Mouse (Mus musculus): ENCODE data around the gene Fndc10. TPM values are rescaled to one million over a fixed set of nuclear protein-coding genes. Genes with fewer than 3 reads are reported as not detected.

Gene Fndc10
- total and polyA plus RNA-seq, 2 experiments from 2014 or later = 24.6 to 33.5 TPM

GRCm38 (mm10) chr4:155721668-155722083 lies 27.5 kb downstream of the Fndc10 start:
- TF ChIP-seq CTCF (IDR thresholded peaks at IDR 0.05; ENCODE audit: low read depth) = peak; percentile 70
- peaks cover 12% of the 10 kb centered on the region for H3K36me3 ChIP-seq (ENCODE audit: insufficient read depth)
- no peaks in the 10 kb centered on the region for H3K4me1 ChIP-seq (ENCODE audit: insufficient read depth)
- no peak overlapping the region for H3K27ac ChIP-seq (ENCODE audit: low read depth, low read length)
- 32% methylated on average over 4 of the region's 4 CpGs for WGBS
- H3K9ac ChIP-seq = no peak overlapping the region
- no peak overlapping the region for H3K4me2 ChIP-seq (ENCODE audit: low read depth)
- DNase-seq (peak; percentile 46), ATAC-seq (peak; percentile 50)
- no peaks in the 10 kb centered on the region for H3K27me3 ChIP-seq (ENCODE audit: insufficient read depth, low read length)
- H3K4me3 ChIP-seq (ENCODE audit: low read depth, low read length) = no peak overlapping the region
- no peaks in the 10 kb centered on the region for H3K9me3 ChIP-seq (ENCODE audit: low read length)

GRCm38 (mm10) chr4:155727993-155728392 lies 33.9 kb downstream of the Fndc10 start:
- ATAC-seq (no peak), DNase-seq (no peak)
- no peak overlapping the region for H3K9ac ChIP-seq
- H3K36me3 ChIP-seq (ENCODE audit: insufficient read depth) = peaks cover 7% of the 10 kb centered on the region; the same call in 1 of the 2 replicates
- TF ChIP-seq CTCF (IDR thresholded peaks at IDR 0.05; ENCODE audit: low read depth) = no peak
- H3K4me2 ChIP-seq (ENCODE audit: low read depth) = no peak overlapping the region
- H3K9me3 ChIP-seq (ENCODE audit: low read length) = no peaks in the 10 kb centered on the region
- H3K27me3 ChIP-seq (ENCODE audit: insufficient read depth, low read length) = no peaks in the 10 kb centered on the region
- no peaks in the 10 kb centered on the region for H3K4me1 ChIP-seq (ENCODE audit: insufficient read depth)
- no peak overlapping the region for H3K4me3 ChIP-seq (ENCODE audit: low read depth, low read length)
- H3K27ac ChIP-seq (ENCODE audit: low read depth, low read length) = no peak overlapping the region
- WGBS = 67% methylated on average over 2 of the region's 2 CpGs

GRCm38 (mm10) chr4:155733267-155733666 lies 39.1 kb downstream of the Fndc10 start:
- WGBS = 88% methylated on average over 10 of the region's 10 CpGs
- no peak overlapping the region for H3K9ac ChIP-seq
- H3K36me3 ChIP-seq (ENCODE audit: insufficient read depth) = peaks cover 25% of the 10 kb centered on the region
- no peaks in the 10 kb centered on the region for H3K27me3 ChIP-seq (ENCODE audit: insufficient read depth, low read length)
- H3K27ac ChIP-seq (ENCODE audit: low read depth, low read length) = no peak overlapping the region
- no peak for TF ChIP-seq CTCF (IDR thresholded peaks at IDR 0.05; ENCODE audit: low read depth)
- peaks cover 17% of the 10 kb centered on the region; the same call in 1 of the 2 replicates for H3K4me1 ChIP-seq (ENCODE audit: insufficient read depth)
- H3K4me2 ChIP-seq (ENCODE audit: low read depth) = no peak overlapping the region
- ATAC-seq (no peak), DNase-seq (no peak)
- H3K4me3 ChIP-seq (ENCODE audit: low read depth, low read length) = no peak overlapping the region
- H3K9me3 ChIP-seq (ENCODE audit: low read length) = no peaks in the 10 kb centered on the region

- no peak for TF ChIP-seq CTCF (IDR thresholded peaks at IDR 0.05; ENCODE audit: low read depth)
- H3K4me2 ChIP-seq (ENCODE audit: low read depth) = peak within 1 kb of the TSS; percentile 67
- WGBS = 6% methylated on average over 23 of the region's 35 CpGs
- H3K36me3 ChIP-seq (ENCODE audit: insufficient read depth) = peaks cover 27% of the 10 kb centered on the region
- ATAC-seq (peak; percentile 93), DNase-seq (peak; percentile 92)
- peak within 1 kb of the TSS; percentile 96 for H3K4me3 ChIP-seq (ENCODE audit: low read depth, low read length)
- H3K27me3 ChIP-seq (ENCODE audit: insufficient read depth, low read length) = no peaks in the 10 kb centered on the region
- H3K4me1 ChIP-seq (ENCODE audit: insufficient read depth) = peaks cover 17% of the 10 kb centered on the region; the same call in 1 of the 2 replicates
- H3K9me3 ChIP-seq (ENCODE audit: low read length) = no peaks in the 10 kb centered on the region
- H3K27ac ChIP-seq (ENCODE audit: low read depth, low read length) = peak within 1 kb of the TSS; percentile 95
- H3K9ac ChIP-seq = peak within 1 kb of the TSS; percentile 98
These were observed 40.3 kb downstream of the Fndc10 start, which contains the start of gene Tmem240 for GRCm38 (mm10) chr4:155734350-155734941. TSS of gene Tmem240 (plus strand) at chr4:155734800.

- DNase-seq (peak; percentile 57), ATAC-seq (peak; percentile 65)
- Histone ChIP-seq H3K27ac (ENCODE audit: low read depth, low read length) (peak overlapping the region; percentile 95), H3K27me3 (ENCODE audit: insufficient read depth, low read length) (no peaks in the 10 kb centered on the region), H3K4me2 (ENCODE audit: low read depth) (peak overlapping the region; percentile 67), H3K9me3 (ENCODE audit: low read length) (no peaks in the 10 kb centered on the region), H3K36me3 (ENCODE audit: insufficient read depth) (peaks cover 34% of the 10 kb centered on the region), H3K9ac (peak overlapping the region; percentile 98), H3K4me1 (ENCODE audit: insufficient read depth) (peaks cover 17% of the 10 kb centered on the region; the same call in 1 of the 2 replicates), H3K4me3 (ENCODE audit: low read depth, low read length) (peak overlapping the region; percentile 96)
- no peak for TF ChIP-seq CTCF (IDR thresholded peaks at IDR 0.05; ENCODE audit: low read depth)
- 2% methylated on average over 76 of the region's 79 CpGs for WGBS
These were observed 41.0 kb downstream of the Fndc10 start for GRCm38 (mm10) chr4:155734951-155735702.

- no peak for ATAC-seq
- peak; percentile 5 for DNase-seq
These were observed 41.6 kb downstream of the Fndc10 start for GRCm38 (mm10) chr4:155735788-155736187.

GRCm38 (mm10) chr4:155736421-155736820 lies 42.3 kb downstream of the Fndc10 start:
- H3K36me3 ChIP-seq (ENCODE audit: insufficient read depth) = peaks cover 47% of the 10 kb centered on the region
- 89% methylated on average over 5 of the region's 5 CpGs for WGBS
- no peak overlapping the region for H3K27ac ChIP-seq (ENCODE audit: low read depth, low read length)
- TF ChIP-seq CTCF (IDR thresholded peaks at IDR 0.05; ENCODE audit: low read depth) = no peak
- peak overlapping the region; percentile 67 for H3K4me2 ChIP-seq (ENCODE audit: low read depth)
- DNase-seq = no peak
- ATAC-seq = no peak
- H3K27me3 ChIP-seq (ENCODE audit: insufficient read depth, low read length) = no peaks in the 10 kb centered on the region
- no peak overlapping the region for H3K4me3 ChIP-seq (ENCODE audit: low read depth, low read length)
- H3K9ac ChIP-seq = peak overlapping the region; percentile 98; the same call in 1 of the 2 replicates
- no peaks in the 10 kb centered on the region for H3K9me3 ChIP-seq (ENCODE audit: low read length)
- peaks cover 17% of the 10 kb centered on the region; the same call in 1 of the 2 replicates for H3K4me1 ChIP-seq (ENCODE audit: insufficient read depth)

More at GRCm38 (mm10) chr4:155735788-155736187, 41.6 kb downstream of the Fndc10 start:
- Histone ChIP-seq H3K4me2 (ENCODE audit: low read depth) (peak overlapping the region; percentile 67), H3K9ac (peak overlapping the region; percentile 98), H3K27me3 (ENCODE audit: insufficient read depth, low read length) (no peaks in the 10 kb centered on the region), H3K27ac (ENCODE audit: low read depth, low read length) (peak overlapping the region; percentile 95; the same call in 1 of the 2 replicates), H3K9me3 (ENCODE audit: low read length) (no peaks in the 10 kb centered on the region), H3K4me1 (ENCODE audit: insufficient read depth) (peaks cover 17% of the 10 kb centered on the region; the same call in 1 of the 2 replicates), H3K4me3 (ENCODE audit: low read depth, low read length) (peak overlapping the region; percentile 96), H3K36me3 (ENCODE audit: insufficient read depth) (peaks cover 40% of the 10 kb centered on the region)
- no peak for TF ChIP-seq CTCF (IDR thresholded peaks at IDR 0.05; ENCODE audit: low read depth)
- WGBS = 62% methylated on average over 5 of the region's 5 CpGs

Data from forebrain, postnatal 0 days (tissue).